Mouse (Mus musculus): ENCODE data around the gene R3hcc1l. TPM values are rescaled to one million over a fixed set of nuclear protein-coding genes. Genes with fewer than 3 reads are reported as not detected.

R3hcc1l gene
- 1.1 and 2.7 TPM in 2 replicates for polyA plus RNA-seq (2012; rRNA removed)

DNA sequence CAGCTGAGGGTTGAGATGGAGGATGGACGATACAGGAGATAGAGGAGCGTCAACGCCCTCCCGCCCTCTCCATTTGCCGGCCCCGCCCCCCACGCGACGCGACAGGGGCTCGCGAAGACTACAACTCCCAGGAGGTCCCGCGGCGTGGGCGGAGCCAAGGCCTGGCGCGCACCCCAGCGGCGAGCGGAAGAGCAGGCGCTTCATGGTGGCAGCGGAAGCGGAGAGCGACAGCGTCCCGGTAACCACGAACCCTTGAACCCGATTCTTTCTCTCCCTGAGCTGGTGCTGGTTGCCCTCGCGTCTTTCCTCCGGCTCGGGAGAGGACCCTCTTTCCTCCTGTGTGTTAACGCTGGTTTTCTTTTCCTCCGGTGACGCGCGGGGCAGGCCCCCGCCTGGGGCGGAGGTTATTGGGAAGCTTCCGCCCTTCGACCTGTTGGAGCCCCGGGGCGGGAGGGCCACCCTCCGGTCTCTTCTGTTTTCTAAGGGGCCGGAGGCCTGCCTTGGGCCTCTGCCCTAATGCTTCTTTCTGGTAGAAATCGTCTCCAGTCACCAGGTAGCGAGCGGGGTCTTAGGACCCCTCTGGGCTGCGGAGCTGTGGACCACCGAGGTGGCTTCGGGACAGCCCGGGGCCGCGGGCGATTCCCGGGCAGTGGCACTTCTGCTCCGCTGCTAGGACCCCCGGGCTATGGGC lies at the start of gene R3hcc1l:
R3hcc1l (plus strand) TSS at position 140 of the 691 bp plus-strand sequence.
- Histone ChIP-seq H3K36me3 (ENCODE audit: control insufficient read depth, insufficient read depth, low read length) (no peaks in the 10 kb centered on the region), H3K27ac (ENCODE audit: insufficient read depth, low read depth, low read length) (peak within 1 kb of the TSS; percentile 91), H3K4me1 (ENCODE audit: control insufficient read depth, insufficient read depth, insufficient read length, low read length) (peaks cover 11% of the 10 kb centered on the region), H3K27me3 (ENCODE audit: control insufficient read depth, insufficient read depth, low read length) (no peaks in the 10 kb centered on the region), H3K4me3 (ENCODE audit: low read depth, low read length) (peak within 1 kb of the TSS; percentile 96)
- TF ChIP-seq POLR2A (IDR thresholded peaks at IDR 0.05; ENCODE audit: low read depth, low read length) = peak; percentile 41; the same call in 1 of the 2 replicates
- TF ChIP-seq CTCF (IDR thresholded peaks at IDR 0.05; ENCODE audit: extremely low read depth, insufficient read length, insufficient replicate concordance, low read depth, low read length) = peak; percentile 33; the same call in 1 of the 2 replicates
- under 1% methylated on average over 59 of the region's 59 CpGs for WGBS

GRCm38 (mm10) chr19:42471571-42471970 lies 47.0 kb upstream of the R3hcc1l start:
- no peaks in the 10 kb centered on the region for H3K27me3 ChIP-seq (ENCODE audit: control insufficient read depth, insufficient read depth, low read length)
- no peak for TF ChIP-seq CTCF (IDR thresholded peaks at IDR 0.05; ENCODE audit: extremely low read depth, insufficient read length, insufficient replicate concordance, low read depth, low read length)
- TF ChIP-seq POLR2A (IDR thresholded peaks at IDR 0.05; ENCODE audit: low read depth, low read length) = no peak
- H3K27ac ChIP-seq (ENCODE audit: insufficient read depth, low read depth, low read length) = no peak overlapping the region
- 97% methylated on average over 4 of the region's 4 CpGs for WGBS
- no peaks in the 10 kb centered on the region for H3K36me3 ChIP-seq (ENCODE audit: control insufficient read depth, insufficient read depth, low read length)
- no peaks in the 10 kb centered on the region for H3K4me1 ChIP-seq (ENCODE audit: control insufficient read depth, insufficient read depth, insufficient read length, low read length)
- no peak overlapping the region for H3K4me3 ChIP-seq (ENCODE audit: low read depth, low read length)

DNA sequence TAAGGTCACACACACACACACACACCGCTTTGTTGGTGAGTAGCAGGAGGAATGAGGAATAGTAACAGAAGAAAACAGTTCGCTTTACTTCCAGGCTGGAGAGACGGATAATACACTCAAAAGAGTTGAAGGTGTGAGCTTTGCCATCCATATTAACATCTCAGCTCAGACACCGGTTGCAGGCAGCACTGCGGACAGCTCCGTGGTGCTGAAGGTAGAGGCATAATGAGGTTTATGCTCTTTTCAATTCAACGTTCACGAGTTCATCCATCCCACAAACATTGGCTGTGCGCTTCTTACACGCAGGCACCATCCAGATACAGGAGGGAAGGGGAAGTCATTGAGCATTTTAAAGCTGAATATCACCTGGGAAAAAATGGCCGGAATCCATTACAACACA lies 45.7 kb upstream of the R3hcc1l start:
- H3K27me3 ChIP-seq (ENCODE audit: control insufficient read depth, insufficient read depth, low read length) = no peaks in the 10 kb centered on the region
- H3K4me3 ChIP-seq (ENCODE audit: low read depth, low read length) = no peak overlapping the region
- H3K36me3 ChIP-seq (ENCODE audit: control insufficient read depth, insufficient read depth, low read length) = no peaks in the 10 kb centered on the region
- no peaks in the 10 kb centered on the region for H3K4me1 ChIP-seq (ENCODE audit: control insufficient read depth, insufficient read depth, insufficient read length, low read length)
- 29% methylated on average over 11 of the region's 11 CpGs for WGBS
- TF ChIP-seq CTCF (IDR thresholded peaks at IDR 0.05; ENCODE audit: extremely low read depth, insufficient read length, insufficient replicate concordance, low read depth, low read length) (no peak), POLR2A (IDR thresholded peaks at IDR 0.05; ENCODE audit: low read depth, low read length) (no peak)
- H3K27ac ChIP-seq (ENCODE audit: insufficient read depth, low read depth, low read length) = no peak overlapping the region

- Histone ChIP-seq H3K27me3 (ENCODE audit: control insufficient read depth, insufficient read depth, low read length) (no peaks in the 10 kb centered on the region), H3K36me3 (ENCODE audit: control insufficient read depth, insufficient read depth, low read length) (no peaks in the 10 kb centered on the region), H3K27ac (ENCODE audit: insufficient read depth, low read depth, low read length) (no peak overlapping the region), H3K4me1 (ENCODE audit: control insufficient read depth, insufficient read depth, insufficient read length, low read length) (no peaks in the 10 kb centered on the region), H3K4me3 (ENCODE audit: low read depth, low read length) (no peak overlapping the region)
- 77% methylated on average over 5 of the region's 5 CpGs for WGBS
- TF ChIP-seq CTCF (IDR thresholded peaks at IDR 0.05; ENCODE audit: extremely low read depth, insufficient read length, insufficient replicate concordance, low read depth, low read length) (no peak), POLR2A (IDR thresholded peaks at IDR 0.05; ENCODE audit: low read depth, low read length) (no peak)
Observed at GRCm38 (mm10) chr19:42477769-42478168, 40.8 kb upstream of the R3hcc1l start.

DNA sequence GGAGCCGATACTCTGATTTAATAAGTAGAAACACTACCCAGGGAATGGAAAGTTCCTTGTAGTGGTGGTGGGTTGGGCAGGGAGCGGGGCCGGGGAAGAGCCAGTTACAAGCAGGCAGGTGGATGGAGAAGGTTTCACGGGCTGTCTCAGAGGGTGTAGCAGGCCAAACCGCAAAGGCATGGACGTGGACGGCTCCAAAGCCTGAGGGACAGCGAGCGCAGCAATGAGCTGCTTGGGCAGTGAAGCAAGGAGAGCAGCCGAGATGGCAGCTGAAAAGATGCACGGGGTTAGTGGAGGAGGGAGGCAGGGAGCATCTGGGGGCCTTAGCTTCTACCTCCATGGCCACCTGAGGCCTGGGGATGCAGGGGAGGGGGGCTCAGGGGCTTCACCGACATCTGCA lies 40.3 kb upstream of the R3hcc1l start:
- Histone ChIP-seq H3K36me3 (ENCODE audit: control insufficient read depth, insufficient read depth, low read length) (no peaks in the 10 kb centered on the region), H3K4me3 (ENCODE audit: low read depth, low read length) (no peak overlapping the region), H3K27ac (ENCODE audit: insufficient read depth, low read depth, low read length) (no peak overlapping the region), H3K4me1 (ENCODE audit: control insufficient read depth, insufficient read depth, insufficient read length, low read length) (no peaks in the 10 kb centered on the region), H3K27me3 (ENCODE audit: control insufficient read depth, insufficient read depth, low read length) (no peaks in the 10 kb centered on the region)
- no peak for TF ChIP-seq CTCF (IDR thresholded peaks at IDR 0.05; ENCODE audit: extremely low read depth, insufficient read length, insufficient replicate concordance, low read depth, low read length)
- no peak for TF ChIP-seq POLR2A (IDR thresholded peaks at IDR 0.05; ENCODE audit: low read depth, low read length)
- WGBS = 45% methylated on average over 12 of the region's 12 CpGs

DNA sequence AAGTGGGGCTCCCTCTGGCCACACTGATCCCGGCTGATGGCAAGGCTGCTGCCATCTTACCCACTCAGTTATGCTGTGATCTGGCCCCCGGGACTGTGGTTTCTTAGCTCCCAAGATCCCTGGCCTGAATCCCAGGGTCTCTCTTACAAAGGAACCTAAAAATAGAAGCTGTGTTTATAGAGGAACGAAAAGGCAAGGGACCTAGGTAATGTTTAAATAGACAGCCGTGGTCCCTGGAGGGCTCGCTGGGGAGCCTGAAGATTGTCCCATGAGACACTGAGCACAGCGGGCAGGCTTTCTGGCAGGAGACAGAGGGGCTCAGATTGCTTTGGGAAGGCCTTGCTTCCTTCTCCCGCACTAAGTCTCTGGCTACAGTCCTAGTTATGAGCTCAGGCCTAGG lies 33.1 kb upstream of the R3hcc1l start:
- no peak overlapping the region for H3K27ac ChIP-seq (ENCODE audit: insufficient read depth, low read depth, low read length)
- H3K27me3 ChIP-seq (ENCODE audit: control insufficient read depth, insufficient read depth, low read length) = no peaks in the 10 kb centered on the region
- peaks cover 3% of the 10 kb centered on the region; the same call in 1 of the 2 replicates for H3K4me1 ChIP-seq (ENCODE audit: control insufficient read depth, insufficient read depth, insufficient read length, low read length)
- no peaks in the 10 kb centered on the region for H3K36me3 ChIP-seq (ENCODE audit: control insufficient read depth, insufficient read depth, low read length)
- no peak for TF ChIP-seq POLR2A (IDR thresholded peaks at IDR 0.05; ENCODE audit: low read depth, low read length)
- TF ChIP-seq CTCF (IDR thresholded peaks at IDR 0.05; ENCODE audit: extremely low read depth, insufficient read length, insufficient replicate concordance, low read depth, low read length) = no peak
- WGBS = 52% methylated on average over 7 of the region's 7 CpGs
- H3K4me3 ChIP-seq (ENCODE audit: low read depth, low read length) = no peak overlapping the region

- no peak overlapping the region for H3K4me3 ChIP-seq (ENCODE audit: low read depth, low read length)
- no peaks in the 10 kb centered on the region for H3K27me3 ChIP-seq (ENCODE audit: control insufficient read depth, insufficient read depth, low read length)
- WGBS = 68% methylated on average over 3 of the region's 3 CpGs
- TF ChIP-seq POLR2A (IDR thresholded peaks at IDR 0.05; ENCODE audit: low read depth, low read length) = no peak
- TF ChIP-seq CTCF (IDR thresholded peaks at IDR 0.05; ENCODE audit: extremely low read depth, insufficient read length, insufficient replicate concordance, low read depth, low read length) = no peak
- H3K4me1 ChIP-seq (ENCODE audit: control insufficient read depth, insufficient read depth, insufficient read length, low read length) = peaks cover 3% of the 10 kb centered on the region; the same call in 1 of the 2 replicates
- H3K36me3 ChIP-seq (ENCODE audit: control insufficient read depth, insufficient read depth, low read length) = no peaks in the 10 kb centered on the region
- no peak overlapping the region for H3K27ac ChIP-seq (ENCODE audit: insufficient read depth, low read depth, low read length)
Observed at GRCm38 (mm10) chr19:42487261-42487660, 31.3 kb upstream of the R3hcc1l start.

Measured in small intestine, adult 2 months (tissue).